Mouse (Mus musculus): ENCODE results near the gene Vmn1r170. TPM values are rescaled to one million over a fixed set of nuclear protein-coding genes. Genes with fewer than 3 reads are reported as not detected.
"Not testable (repeated sequence)": the region's sequence is repeated elsewhere in the genome, so short reads cannot be mapped to it uniquely, and the experiment has no call there.

Gene Vmn1r170
- not detected in 2 replicates for polyA plus RNA-seq (2011; ENCODE audit: insufficient read depth, insufficient read length, low read depth, missing spikeins)

- not testable (repeated sequence) for H3K4me3 ChIP-seq (ENCODE audit: low read depth, low read length); H3K36me3 ChIP-seq (ENCODE audit: control insufficient read depth, insufficient read depth, low read length, poor library complexity, severe bottlenecking); H3K27me3 ChIP-seq (ENCODE audit: control insufficient read depth, insufficient read depth, low read length, poor library complexity, severe bottlenecking); H3K4me1 ChIP-seq (ENCODE audit: control insufficient read depth, insufficient read depth, low read length); H3K9ac ChIP-seq (ENCODE audit: low read depth, poor library complexity, severe bottlenecking); H3K27ac ChIP-seq (ENCODE audit: insufficient read depth, low read length); H3K9me3 ChIP-seq (replicated peaks; ENCODE audit: control insufficient read depth, insufficient read depth, low read length, poor library complexity, severe bottlenecking)
Observed at GRCm38 (mm10) chr7:23605875-23606274, at the start of gene Vmn1r170. Vmn1r170 (plus strand) TSS chr7:23606175.

DNA sequence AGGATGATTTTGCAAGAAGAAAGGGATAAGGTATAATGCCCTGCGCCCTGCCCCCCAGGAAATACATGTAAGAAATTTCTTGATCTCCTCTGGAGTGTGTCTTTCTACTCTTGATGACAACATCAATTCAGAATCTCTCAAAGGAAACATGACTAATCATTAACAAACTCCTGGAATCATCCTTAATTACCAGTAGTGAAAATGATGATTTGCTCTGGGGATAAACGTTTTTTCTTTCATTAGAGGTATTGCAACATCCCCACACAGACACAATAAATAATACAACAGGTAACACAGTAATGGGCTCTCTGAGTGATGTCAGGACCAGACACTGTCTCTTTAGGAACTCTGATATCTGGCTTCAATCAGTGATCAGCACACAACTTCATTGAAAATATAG is 30.7 kb upstream of the Vmn1r170 start, which contains the start of gene Vmn1r169:
Gene Vmn1r169 (plus strand): TSS at position 301 of the 400 bp plus-strand sequence.
- H3K4me3 ChIP-seq (ENCODE audit: low read depth, low read length); H3K36me3 ChIP-seq (ENCODE audit: control insufficient read depth, insufficient read depth, low read length, poor library complexity, severe bottlenecking); H3K9ac ChIP-seq (ENCODE audit: low read depth, poor library complexity, severe bottlenecking); H3K9me3 ChIP-seq (replicated peaks; ENCODE audit: control insufficient read depth, insufficient read depth, low read length, poor library complexity, severe bottlenecking); H3K27me3 ChIP-seq (ENCODE audit: control insufficient read depth, insufficient read depth, low read length, poor library complexity, severe bottlenecking); H3K27ac ChIP-seq (ENCODE audit: insufficient read depth, low read length); H3K4me1 ChIP-seq (ENCODE audit: control insufficient read depth, insufficient read depth, low read length): not testable (repeated sequence)

DNA sequence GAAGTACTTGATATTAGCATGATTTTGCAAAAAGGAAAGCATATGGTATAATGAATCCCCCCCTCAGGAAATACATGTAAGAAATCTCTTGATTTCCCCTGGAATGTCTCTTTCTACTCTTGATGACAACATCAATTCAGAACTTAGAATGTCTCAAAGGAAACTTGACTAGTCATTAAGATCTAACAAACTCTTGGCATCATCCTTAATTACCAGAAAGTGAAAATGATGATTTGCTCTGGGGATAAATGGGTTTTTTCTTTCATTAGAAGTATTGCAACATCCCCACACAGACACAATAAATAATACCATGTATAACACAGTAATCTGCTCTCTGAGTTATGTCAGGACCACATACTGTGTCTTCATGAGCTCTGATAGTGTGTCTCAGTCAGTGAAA is 24.4 kb downstream of the Vmn1r170 start, which contains the start of gene Vmn1r171:
Gene Vmn1r171 (plus strand): TSS at position 301 of the 400 bp plus-strand sequence.
- Histone ChIP-seq H3K27ac (ENCODE audit: insufficient read depth, low read length) (no peak within 1 kb of the TSS), H3K9ac (ENCODE audit: low read depth, poor library complexity, severe bottlenecking) (no peak within 1 kb of the TSS), H3K36me3 (ENCODE audit: control insufficient read depth, insufficient read depth, low read length, poor library complexity, severe bottlenecking) (no peaks in the 10 kb centered on the region), H3K4me3 (ENCODE audit: low read depth, low read length) (no peak within 1 kb of the TSS), H3K4me1 (ENCODE audit: control insufficient read depth, insufficient read depth, low read length) (no peaks in the 10 kb centered on the region), H3K27me3 (ENCODE audit: control insufficient read depth, insufficient read depth, low read length, poor library complexity, severe bottlenecking) (no peaks in the 10 kb centered on the region), H3K9me3 (replicated peaks; ENCODE audit: control insufficient read depth, insufficient read depth, low read length, poor library complexity, severe bottlenecking) (no peaks in the 10 kb centered on the region)
- TF ChIP-seq CTCF (IDR thresholded peaks at IDR 0.05; ENCODE audit: low read depth, low read length), result no peak
- TF ChIP-seq EP300 (IDR thresholded peaks at IDR 0.05; ENCODE audit: insufficient read depth, low read depth, low read length), result no peak
- no peak for TF ChIP-seq POLR2A (IDR thresholded peaks at IDR 0.05; ENCODE audit: insufficient read depth, low read length)

Other genes with a start within 250 kb of the Vmn1r170 start
- gene Nlrp5, start 220.3 kb upstream of the Vmn1r170 start, polyA plus RNA-seq (2011; ENCODE audit: insufficient read depth, insufficient read length, low read depth, missing spikeins), result not detected in 2 replicates
- gene Vmn1r167, start 99.0 kb upstream of the Vmn1r170 start, polyA plus RNA-seq (2011; ENCODE audit: insufficient read depth, insufficient read length, low read depth, missing spikeins), result not detected in 2 replicates
- gene Vmn1r168, start 66.4 kb upstream of the Vmn1r170 start, polyA plus RNA-seq (2011; ENCODE audit: insufficient read depth, insufficient read length, low read depth, missing spikeins), result not detected in 2 replicates
- not detected in 2 replicates for gene Vmn1r169, start 30.6 kb upstream of the Vmn1r170 start, polyA plus RNA-seq (2011; ENCODE audit: insufficient read depth, insufficient read length, low read depth, missing spikeins)
- gene Vmn1r171, start 24.5 kb downstream of the Vmn1r170 start, polyA plus RNA-seq (2011; ENCODE audit: insufficient read depth, insufficient read length, low read depth, missing spikeins), result not detected in 2 replicates
- not detected in 2 replicates for gene Vmn1r172, start 52.1 kb downstream of the Vmn1r170 start, polyA plus RNA-seq (2011; ENCODE audit: insufficient read depth, insufficient read length, low read depth, missing spikeins)
- gene Vmn1r173, start 94.5 kb downstream of the Vmn1r170 start, polyA plus RNA-seq (2011; ENCODE audit: insufficient read depth, insufficient read length, low read depth, missing spikeins), result not detected in 2 replicates
- not detected in 2 replicates for gene Vmn1r174, start 146.1 kb downstream of the Vmn1r170 start, polyA plus RNA-seq (2011; ENCODE audit: insufficient read depth, insufficient read length, low read depth, missing spikeins)
- 0.23 TPM in 1 of 2 replicates, not detected in the other for gene Vmn1r175, start 204.5 kb downstream of the Vmn1r170 start, polyA plus RNA-seq (2011; ENCODE audit: insufficient read depth, insufficient read length, low read depth, missing spikeins)
- gene Vmn1r176, start 231.2 kb downstream of the Vmn1r170 start, polyA plus RNA-seq (2011; ENCODE audit: insufficient read depth, insufficient read length, low read depth, missing spikeins), result not detected in 2 replicates

Data from ES-Bruce4 (cell line).